Mouse (Mus musculus): ENCODE data around the gene Gdpd5. TPM values are rescaled to one million over a fixed set of nuclear protein-coding genes. Genes with fewer than 3 reads are reported as not detected.

The Gdpd5 gene
- polyA plus RNA-seq, 1 experiment, result 18.5 TPM

- Histone ChIP-seq H3K4me3 (ENCODE audit: control insufficient read depth, insufficient read depth, low read length) (no peak overlapping the region), H3K27ac (ENCODE audit: control insufficient read depth, insufficient read depth, low read length) (no peak overlapping the region), H3K4me1 (replicated peaks; ENCODE audit: control insufficient read depth, insufficient read depth, low read length) (no peaks in the 10 kb centered on the region), H3K27me3 (ENCODE audit: control insufficient read depth, insufficient read depth, low read length) (no peaks in the 10 kb centered on the region), H3K36me3 (ENCODE audit: control insufficient read depth, insufficient read depth, low read length) (no peaks in the 10 kb centered on the region)
- DNase-seq, result no peak
- TF ChIP-seq CTCF (IDR thresholded peaks at IDR 0.05; ENCODE audit: borderline replicate concordance, control insufficient read depth, extremely low read depth, insufficient read depth, low read length, poor library complexity) (no peak), POLR2A (IDR thresholded peaks at IDR 0.05; ENCODE audit: control insufficient read depth, extremely low read depth, insufficient read depth, low read length, poor library complexity) (no peak)
- WGBS, result 91% methylated on average over 8 of the region's 8 CpGs
Measured at GRCm38 (mm10) chr7:99424538-99425155, 43.4 kb downstream of the Gdpd5 start.

- H3K4me3 ChIP-seq (ENCODE audit: control insufficient read depth, insufficient read depth, low read length), result no peak overlapping the region
- H3K36me3 ChIP-seq (ENCODE audit: control insufficient read depth, insufficient read depth, low read length), result no peaks in the 10 kb centered on the region
- no peaks in the 10 kb centered on the region for H3K4me1 ChIP-seq (replicated peaks; ENCODE audit: control insufficient read depth, insufficient read depth, low read length)
- WGBS, result 93% methylated on average over 4 of the region's 4 CpGs
- no peak overlapping the region for H3K27ac ChIP-seq (ENCODE audit: control insufficient read depth, insufficient read depth, low read length)
- no peak for TF ChIP-seq CTCF (IDR thresholded peaks at IDR 0.05; ENCODE audit: borderline replicate concordance, control insufficient read depth, extremely low read depth, insufficient read depth, low read length, poor library complexity)
- TF ChIP-seq POLR2A (IDR thresholded peaks at IDR 0.05; ENCODE audit: control insufficient read depth, extremely low read depth, insufficient read depth, low read length, poor library complexity), result no peak
- DNase-seq, result no peak
- no peaks in the 10 kb centered on the region for H3K27me3 ChIP-seq (ENCODE audit: control insufficient read depth, insufficient read depth, low read length)
Measured at GRCm38 (mm10) chr7:99425706-99426105, 44.5 kb downstream of the Gdpd5 start.

DNA sequence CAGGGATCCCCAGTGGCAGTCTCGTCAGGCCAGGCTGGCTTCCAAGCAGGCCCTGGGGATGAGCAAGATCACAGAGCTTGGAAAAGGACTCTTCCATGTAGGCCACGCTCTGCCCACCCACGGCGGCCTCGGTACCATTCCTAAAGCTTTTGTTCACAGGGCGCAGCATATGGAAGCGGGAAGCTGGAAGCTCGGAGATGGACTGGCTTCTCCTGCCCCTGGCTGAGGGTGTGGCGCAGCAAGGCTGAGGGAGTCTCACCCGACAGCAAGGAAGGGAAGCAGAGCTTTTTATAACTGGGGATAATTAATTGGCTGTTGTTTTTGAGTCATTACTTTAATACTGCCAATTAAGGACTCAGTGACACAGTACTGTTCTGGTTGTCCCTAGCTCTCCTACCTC lies 45.8 kb downstream of the Gdpd5 start:
- no peak overlapping the region for H3K27ac ChIP-seq (ENCODE audit: control insufficient read depth, insufficient read depth, low read length)
- H3K27me3 ChIP-seq (ENCODE audit: control insufficient read depth, insufficient read depth, low read length), result no peaks in the 10 kb centered on the region
- TF ChIP-seq POLR2A (IDR thresholded peaks at IDR 0.05; ENCODE audit: control insufficient read depth, extremely low read depth, insufficient read depth, low read length, poor library complexity) (no peak), CTCF (IDR thresholded peaks at IDR 0.05; ENCODE audit: borderline replicate concordance, control insufficient read depth, extremely low read depth, insufficient read depth, low read length, poor library complexity) (no peak)
- WGBS, result 95% methylated on average over 10 of the region's 10 CpGs
- H3K4me1 ChIP-seq (replicated peaks; ENCODE audit: control insufficient read depth, insufficient read depth, low read length), result no peaks in the 10 kb centered on the region
- H3K4me3 ChIP-seq (ENCODE audit: control insufficient read depth, insufficient read depth, low read length), result no peak overlapping the region
- no peak for DNase-seq
- no peaks in the 10 kb centered on the region for H3K36me3 ChIP-seq (ENCODE audit: control insufficient read depth, insufficient read depth, low read length)

GRCm38 (mm10) chr7:99427987-99428386 lies 46.8 kb downstream of the Gdpd5 start:
- H3K4me1 ChIP-seq (replicated peaks; ENCODE audit: control insufficient read depth, insufficient read depth, low read length), result peaks cover 9% of the 10 kb centered on the region
- DNase-seq, result no peak
- H3K27me3 ChIP-seq (ENCODE audit: control insufficient read depth, insufficient read depth, low read length), result no peaks in the 10 kb centered on the region
- no peak for TF ChIP-seq CTCF (IDR thresholded peaks at IDR 0.05; ENCODE audit: borderline replicate concordance, control insufficient read depth, extremely low read depth, insufficient read depth, low read length, poor library complexity)
- TF ChIP-seq POLR2A (IDR thresholded peaks at IDR 0.05; ENCODE audit: control insufficient read depth, extremely low read depth, insufficient read depth, low read length, poor library complexity), result no peak
- H3K36me3 ChIP-seq (ENCODE audit: control insufficient read depth, insufficient read depth, low read length), result no peaks in the 10 kb centered on the region
- no peak overlapping the region for H3K4me3 ChIP-seq (ENCODE audit: control insufficient read depth, insufficient read depth, low read length)
- H3K27ac ChIP-seq (ENCODE audit: control insufficient read depth, insufficient read depth, low read length), result no peak overlapping the region
- 97% methylated on average over 3 of the region's 3 CpGs for WGBS

DNA sequence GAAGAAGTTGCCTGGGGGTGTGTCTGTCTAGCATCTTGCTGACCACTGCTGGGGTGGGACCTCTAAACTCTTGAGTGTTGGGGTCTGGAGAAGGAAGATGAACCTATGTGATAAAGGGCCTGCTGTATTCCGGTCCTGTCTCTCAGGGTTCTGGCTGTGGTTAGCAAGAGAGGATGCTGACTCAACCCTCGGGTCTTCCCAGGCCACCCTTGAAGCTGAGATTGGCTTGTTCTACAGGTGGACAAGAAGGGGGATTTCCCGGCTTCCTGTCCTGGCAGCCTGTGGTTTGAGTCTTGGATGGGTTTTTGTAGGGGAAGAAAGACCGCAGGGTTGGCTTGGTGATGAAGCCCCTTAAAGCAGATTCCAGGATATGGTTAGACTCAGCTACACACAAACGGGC lies 47.6 kb downstream of the Gdpd5 start:
- Histone ChIP-seq H3K27ac (ENCODE audit: control insufficient read depth, insufficient read depth, low read length) (no peak overlapping the region), H3K4me1 (replicated peaks; ENCODE audit: control insufficient read depth, insufficient read depth, low read length) (peaks cover 13% of the 10 kb centered on the region), H3K4me3 (ENCODE audit: control insufficient read depth, insufficient read depth, low read length) (no peak overlapping the region), H3K27me3 (ENCODE audit: control insufficient read depth, insufficient read depth, low read length) (no peaks in the 10 kb centered on the region), H3K36me3 (ENCODE audit: control insufficient read depth, insufficient read depth, low read length) (no peaks in the 10 kb centered on the region)
- TF ChIP-seq CTCF (IDR thresholded peaks at IDR 0.05; ENCODE audit: borderline replicate concordance, control insufficient read depth, extremely low read depth, insufficient read depth, low read length, poor library complexity), result no peak
- TF ChIP-seq POLR2A (IDR thresholded peaks at IDR 0.05; ENCODE audit: control insufficient read depth, extremely low read depth, insufficient read depth, low read length, poor library complexity), result no peak
- DNase-seq, result no peak
- 18% methylated on average over 5 of the region's 5 CpGs for WGBS

DNA sequence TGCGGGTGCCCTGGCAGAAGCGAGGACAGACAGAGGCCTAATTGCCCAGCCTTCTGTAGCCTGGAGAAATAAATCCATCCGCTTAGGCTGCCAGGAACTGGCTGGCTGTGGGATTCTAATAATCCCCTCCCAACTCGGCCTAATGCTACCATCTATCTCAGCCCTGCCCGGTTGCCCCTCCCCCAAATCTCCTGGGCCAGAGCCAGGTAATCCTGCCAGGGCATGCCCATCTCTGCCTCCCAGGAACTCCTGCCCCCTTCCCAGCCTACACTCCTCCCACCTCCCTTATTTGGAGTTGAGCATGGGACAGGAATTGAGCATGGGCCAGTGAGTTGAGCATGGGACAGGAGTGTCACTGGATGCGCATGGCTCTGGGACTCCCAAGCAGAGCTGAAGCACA lies 48.6 kb downstream of the Gdpd5 start:
- no peak overlapping the region for H3K27ac ChIP-seq (ENCODE audit: control insufficient read depth, insufficient read depth, low read length)
- no peak overlapping the region for H3K4me3 ChIP-seq (ENCODE audit: control insufficient read depth, insufficient read depth, low read length)
- no peaks in the 10 kb centered on the region for H3K36me3 ChIP-seq (ENCODE audit: control insufficient read depth, insufficient read depth, low read length)
- no peak for TF ChIP-seq CTCF (IDR thresholded peaks at IDR 0.05; ENCODE audit: borderline replicate concordance, control insufficient read depth, extremely low read depth, insufficient read depth, low read length, poor library complexity)
- no peak for TF ChIP-seq POLR2A (IDR thresholded peaks at IDR 0.05; ENCODE audit: control insufficient read depth, extremely low read depth, insufficient read depth, low read length, poor library complexity)
- H3K27me3 ChIP-seq (ENCODE audit: control insufficient read depth, insufficient read depth, low read length), result no peaks in the 10 kb centered on the region
- WGBS, result 95% methylated on average over 6 of the region's 6 CpGs
- H3K4me1 ChIP-seq (replicated peaks; ENCODE audit: control insufficient read depth, insufficient read depth, low read length), result peaks cover 16% of the 10 kb centered on the region
- no peak for DNase-seq

DNA sequence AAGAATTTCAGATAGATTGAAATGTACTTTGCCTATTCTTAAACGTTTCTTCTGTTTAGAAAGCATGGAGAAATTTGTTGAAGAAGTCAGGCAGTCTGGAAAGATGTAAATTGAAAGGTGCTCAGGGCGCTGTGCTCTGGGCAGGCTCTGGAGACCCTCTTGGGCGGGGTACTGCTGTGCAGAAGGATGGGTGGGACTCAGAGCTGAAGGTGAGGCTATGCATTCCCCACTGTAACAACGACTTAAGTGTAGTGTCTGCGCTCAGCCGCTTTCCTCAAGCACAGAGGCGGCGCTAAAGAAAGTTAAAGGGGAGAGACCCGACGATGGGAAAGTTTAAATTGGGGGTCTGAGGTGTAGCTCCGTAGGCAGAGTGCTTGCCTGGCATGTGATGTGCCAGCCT lies 49.0 kb downstream of the Gdpd5 start:
- no peak for TF ChIP-seq CTCF (IDR thresholded peaks at IDR 0.05; ENCODE audit: borderline replicate concordance, control insufficient read depth, extremely low read depth, insufficient read depth, low read length, poor library complexity)
- no peak for TF ChIP-seq POLR2A (IDR thresholded peaks at IDR 0.05; ENCODE audit: control insufficient read depth, extremely low read depth, insufficient read depth, low read length, poor library complexity)
- Histone ChIP-seq H3K27me3 (ENCODE audit: control insufficient read depth, insufficient read depth, low read length) (no peaks in the 10 kb centered on the region), H3K36me3 (ENCODE audit: control insufficient read depth, insufficient read depth, low read length) (no peaks in the 10 kb centered on the region), H3K4me1 (replicated peaks; ENCODE audit: control insufficient read depth, insufficient read depth, low read length) (peaks cover 20% of the 10 kb centered on the region), H3K27ac (ENCODE audit: control insufficient read depth, insufficient read depth, low read length) (no peak overlapping the region), H3K4me3 (ENCODE audit: control insufficient read depth, insufficient read depth, low read length) (no peak overlapping the region)
- DNase-seq, result no peak
- WGBS, result 90% methylated on average over 11 of the region's 11 CpGs
